Mouse (Mus musculus) neutrophil, adult 83 days (primary cell): ENCODE data around the gene Slc35e3. TPM values are rescaled to one million over a fixed set of nuclear protein-coding genes. Genes with fewer than 3 reads are reported as not detected.

Experiments
- total RNA-seq, 2 experiments: library from RNA; stranded (reverse); gene quantifications; one replicate each; pipeline ENCODE4 v1.2.4; 2023

The Slc35e3 gene
- total RNA-seq: 1 to 10 TPM; 6.1 to 6.3 TPM

GRCm38 (mm10) chr10:117746297-117746883 lies at the start of gene Slc35e3:
TSS of gene Slc35e3 (minus strand) at chr10:117746365.

DNA sequence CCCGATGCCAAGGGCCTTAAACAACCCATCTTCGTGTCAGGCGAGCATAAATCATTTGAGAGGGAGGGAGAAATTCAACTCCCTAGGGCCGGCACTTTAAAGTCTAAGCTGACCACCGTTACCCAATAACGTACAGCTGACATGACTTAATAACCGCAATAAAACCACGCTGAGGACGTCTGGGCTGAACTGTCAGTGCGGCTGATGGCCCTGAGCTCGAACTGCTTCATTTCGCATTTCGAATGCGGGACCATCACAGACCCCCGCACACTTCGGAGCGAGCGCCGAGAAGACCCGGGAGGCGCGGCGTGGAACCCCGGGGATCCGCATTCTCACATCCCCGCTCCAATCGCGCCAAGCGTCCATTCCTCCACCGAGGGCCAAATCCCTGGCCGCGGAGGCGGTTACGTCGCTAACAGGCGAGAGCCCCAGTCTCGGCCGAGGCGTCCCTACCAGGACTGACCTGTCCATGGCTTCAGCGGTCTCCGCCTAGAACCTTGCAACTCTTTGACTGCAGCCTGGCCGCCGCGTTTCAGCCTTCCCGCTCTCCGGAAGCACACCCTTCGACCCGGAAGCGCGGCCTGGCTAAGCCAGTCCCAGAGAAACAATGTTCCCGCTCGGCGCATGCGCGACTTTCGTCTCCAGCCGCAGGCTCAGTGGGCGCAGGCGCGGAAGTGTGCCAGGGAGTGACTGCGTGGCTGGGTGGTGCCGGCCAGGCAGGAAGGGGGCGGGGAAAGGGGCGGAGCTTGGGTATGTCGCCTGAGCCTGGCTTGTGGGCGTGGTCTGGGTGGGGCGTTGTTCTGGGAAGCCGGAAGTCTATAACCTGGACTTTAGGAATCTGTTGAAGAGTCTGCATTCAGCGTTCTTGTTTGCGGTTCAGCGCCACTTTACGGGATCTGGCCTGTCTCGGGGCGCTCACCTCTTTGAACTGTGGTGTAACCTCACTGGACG lies 46.3 kb upstream of the Slc35e3 start, which contains the start of gene Nup107:
Gene Nup107 (minus strand): TSS at position 565 of the 951 bp plus-strand sequence.

GRCm38 (mm10) chr10:117710604-117711141 lies 35.5 kb downstream of the Slc35e3 start, which contains the start of gene Mdm2:
TSS of gene Mdm2 (minus strand) at chr10:117710758.

Other genes starting within 250 kb of the Slc35e3 start
- under 1 TPM; 0.97 to 0.99 TPM for gene Cpm, start 116.9 kb downstream of the Slc35e3 start, total RNA-seq
- 100 to 1,000 TPM; 149 to 171 TPM for gene Mdm2, start 35.6 kb downstream of the Slc35e3 start, total RNA-seq
- 10 to 100 TPM; 35.3 to 40.2 TPM for gene Nup107, start 46.3 kb upstream of the Slc35e3 start, total RNA-seq
- gene Rap1b, start 99.7 kb upstream of the Slc35e3 start, total RNA-seq: 100 to 1,000 TPM; 241 to 271 TPM